Mouse (Mus musculus) small intestine, adult 2 months (tissue): ENCODE measurements at regions not wholly inside any gene's neighbourhood (a gene's known extent, or its start where the extent isn't known, plus 50 kb on each side); places are given as distances from the start of the nearest gene placed in this dataset.

Experiments used
- CTCF ChIP-seq: fragments of 200-500 bp; IDR thresholded peaks from 2 replicates; pipeline ENCODE4 v1.5.1; 2012; ENCODE audit warnings: low read depth, mild to moderate bottlenecking, control low read depth, inconsistent platforms, low read length, moderate library complexity, mixed read lengths; ENCODE audit not compliant: insufficient replicate concordance, insufficient read length; ENCODE audit errors: extremely low read depth
- POLR2A ChIP-seq: fragments of 200-500 bp; IDR thresholded peaks from 2 replicates; pipeline ENCODE4 v1.6.1; 2012; ENCODE audit warnings: low read depth, mild to moderate bottlenecking, control low read depth, inconsistent platforms, low read length, moderate library complexity

GRCm38 (mm10) chr4:53935306-53935705 is 109.5 kb downstream of the Tmem38b start:
- TF ChIP-seq POLR2A (no peak), CTCF (no peak)
